Mouse (Mus musculus): ENCODE measurements around the gene Gm45140.

Gene Gm45140

DNA sequence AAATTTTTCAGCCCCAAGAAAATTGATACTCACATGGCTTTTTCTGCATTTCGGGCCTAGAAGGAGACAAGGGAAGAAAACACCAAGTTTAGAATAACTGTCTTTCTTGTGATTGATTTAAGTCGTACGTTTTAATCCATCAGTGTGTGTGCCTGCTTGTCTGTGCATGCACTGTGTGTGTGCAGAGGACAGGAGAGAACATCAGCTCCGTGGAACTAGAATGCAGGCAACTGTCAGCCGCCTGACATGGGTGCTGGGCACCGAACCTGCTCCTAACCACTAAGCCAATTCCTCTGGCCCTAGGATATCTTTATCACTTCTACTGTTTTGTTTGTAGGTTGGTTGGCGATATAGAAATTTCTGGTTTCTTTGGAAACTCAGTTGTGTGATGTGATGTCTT is at the start of gene Gm45140:
Gene Gm45140 (minus strand): TSS at position 101 of the 400 bp plus-strand sequence.
- no peak for DNase-seq (ENCODE audit: low spot score)

DNA sequence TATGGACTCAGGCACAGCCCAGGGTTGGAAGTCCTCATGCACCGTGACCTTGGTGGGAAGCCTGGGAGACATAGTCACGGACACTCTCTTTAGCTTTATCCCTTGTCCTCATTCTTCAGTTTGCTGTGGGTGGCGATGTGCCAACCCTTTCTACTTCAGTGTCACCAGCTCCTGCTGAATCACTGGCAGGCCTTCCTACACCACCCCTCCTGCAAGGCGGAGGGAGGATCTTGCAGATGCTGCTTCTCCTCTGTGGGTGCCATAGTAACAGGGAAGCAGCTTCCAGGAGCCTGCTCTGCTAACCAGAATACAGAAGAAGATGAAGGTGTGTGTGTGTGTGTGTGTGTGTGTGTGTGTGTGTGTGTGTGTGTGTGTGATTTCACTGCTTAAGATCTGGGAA is 47.2 kb upstream of the Gm45140 start:
- no peak for DNase-seq (ENCODE audit: low spot score)

DNA sequence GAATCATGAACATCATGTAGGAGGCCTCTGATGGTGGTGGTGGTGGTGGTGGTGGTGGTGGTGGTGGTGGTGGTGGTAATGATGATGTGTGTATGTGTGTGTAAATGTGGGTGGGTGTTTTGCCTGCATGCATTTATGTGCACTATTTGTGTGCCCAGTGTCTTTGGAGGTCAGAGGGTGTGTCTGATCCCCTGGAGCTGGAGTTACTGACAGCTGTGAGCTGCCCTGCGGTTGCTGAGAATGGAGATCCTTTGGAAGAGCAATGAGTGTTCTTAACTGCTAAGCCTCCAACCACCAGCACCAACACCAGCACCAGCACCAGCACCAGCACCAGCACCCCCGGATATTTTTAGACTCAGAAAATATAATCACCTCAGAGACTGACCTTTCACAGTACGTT is 46.6 kb upstream of the Gm45140 start:
- DNase-seq (ENCODE audit: low spot score) = no peak

DNA sequence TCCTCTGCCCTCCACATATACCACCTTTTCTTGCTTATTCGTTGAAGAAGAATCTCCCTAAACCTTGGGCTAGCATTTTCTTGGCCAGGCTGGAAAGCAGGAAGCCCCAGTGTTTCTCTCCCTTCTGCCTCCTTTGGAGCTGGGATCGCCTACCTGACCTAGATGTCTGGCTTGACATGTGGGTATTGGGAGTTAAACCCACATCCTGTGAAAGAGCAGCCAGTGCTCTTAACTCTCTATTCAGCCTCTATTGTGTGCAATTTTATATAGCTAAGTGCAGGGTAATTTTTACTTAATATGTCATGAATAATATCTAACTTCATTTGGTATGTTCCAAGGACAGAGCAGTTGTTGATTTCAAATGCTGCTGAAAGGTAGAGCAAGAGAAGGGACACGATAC is 44.0 kb upstream of the Gm45140 start:
- DNase-seq (ENCODE audit: low spot score) = no peak

DNA sequence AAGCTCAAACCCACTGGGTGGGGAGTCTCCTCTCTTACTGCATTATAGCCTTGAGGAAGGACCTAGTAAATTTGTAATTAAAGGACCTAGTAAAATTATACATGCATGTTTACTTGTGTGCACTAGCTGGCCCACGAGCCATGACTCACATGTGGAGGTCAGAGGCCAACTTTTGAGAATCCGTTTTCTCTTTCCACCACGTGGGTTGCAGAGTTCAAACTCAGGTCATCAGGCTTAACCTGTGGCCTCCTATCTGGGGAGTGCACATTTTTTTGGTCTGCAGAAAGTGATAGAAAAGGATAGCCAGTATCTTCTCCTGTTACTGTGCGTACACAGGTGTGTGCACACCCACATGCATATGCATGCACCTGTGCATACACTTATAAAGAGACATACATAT is 43.4 kb upstream of the Gm45140 start:
- DNase-seq (ENCODE audit: low spot score) = no peak

DNA sequence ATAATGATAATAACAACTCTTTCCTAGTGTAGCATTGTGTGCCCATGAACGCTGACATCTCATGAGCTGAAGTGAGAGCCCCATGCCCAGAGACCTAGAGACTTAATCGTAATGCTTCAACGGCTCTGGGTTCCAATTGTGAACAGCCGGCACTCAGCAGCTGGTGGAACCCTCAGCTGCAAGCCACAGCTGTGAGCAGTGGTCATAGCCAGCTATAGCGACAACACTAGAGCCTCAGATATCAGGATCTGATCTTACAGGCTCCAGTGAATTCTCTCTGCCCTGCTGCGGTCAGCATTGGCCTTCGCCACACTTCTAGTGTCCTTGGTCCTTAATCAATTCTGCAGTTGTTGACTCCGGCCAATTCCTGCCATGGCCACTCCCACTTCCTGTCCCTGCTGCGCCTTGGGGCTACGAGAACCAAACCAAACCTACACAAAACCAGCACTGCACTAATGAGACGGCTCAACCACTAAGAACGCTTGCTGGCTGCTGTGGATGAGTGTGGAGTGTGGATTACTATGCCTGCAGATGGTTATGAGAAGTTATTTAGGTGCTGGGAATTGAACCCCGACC is 40.6 kb upstream of the Gm45140 start:
- peak; percentile 44 for DNase-seq (ENCODE audit: low spot score)

DNA sequence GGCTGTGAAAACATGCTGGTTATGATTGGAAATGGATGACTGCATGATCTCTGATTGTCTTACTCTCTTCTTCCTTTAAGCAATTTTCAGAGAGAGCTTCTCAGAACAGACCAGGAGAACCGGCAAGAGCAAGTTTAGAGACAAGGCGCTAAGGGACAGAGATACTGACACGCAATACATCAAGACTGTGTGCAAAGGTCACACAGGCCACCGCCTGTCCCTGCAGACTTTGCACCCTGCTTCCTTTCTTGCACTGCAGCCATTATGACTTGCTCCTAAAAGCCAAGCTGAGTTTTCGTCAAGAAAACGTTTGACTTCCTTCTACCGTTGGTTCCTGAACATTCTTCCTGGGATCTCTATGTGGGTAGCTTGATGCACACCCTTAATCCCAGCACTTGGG is 40.0 kb upstream of the Gm45140 start:
- no peak for DNase-seq (ENCODE audit: low spot score)

DNA sequence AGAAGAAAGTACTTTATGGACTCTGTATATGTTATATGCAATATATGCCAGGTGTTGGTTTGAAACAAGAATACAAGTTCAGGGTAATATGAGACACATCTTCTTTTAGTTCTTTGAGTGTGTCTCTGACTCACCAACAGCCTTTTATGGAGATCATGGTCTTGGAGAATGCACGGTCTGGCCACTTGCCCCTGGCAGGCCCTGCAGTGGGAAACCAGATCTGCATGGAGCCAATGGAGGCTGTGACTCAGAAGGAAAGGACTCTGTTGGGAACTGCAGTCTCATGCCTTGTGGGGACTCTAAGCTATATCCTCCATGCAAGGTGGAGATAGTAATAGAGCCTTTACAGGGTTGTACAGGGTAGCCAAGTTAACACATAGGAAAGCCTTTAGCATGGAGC is 39.5 kb upstream of the Gm45140 start:
- no peak for DNase-seq (ENCODE audit: low spot score)

DNA sequence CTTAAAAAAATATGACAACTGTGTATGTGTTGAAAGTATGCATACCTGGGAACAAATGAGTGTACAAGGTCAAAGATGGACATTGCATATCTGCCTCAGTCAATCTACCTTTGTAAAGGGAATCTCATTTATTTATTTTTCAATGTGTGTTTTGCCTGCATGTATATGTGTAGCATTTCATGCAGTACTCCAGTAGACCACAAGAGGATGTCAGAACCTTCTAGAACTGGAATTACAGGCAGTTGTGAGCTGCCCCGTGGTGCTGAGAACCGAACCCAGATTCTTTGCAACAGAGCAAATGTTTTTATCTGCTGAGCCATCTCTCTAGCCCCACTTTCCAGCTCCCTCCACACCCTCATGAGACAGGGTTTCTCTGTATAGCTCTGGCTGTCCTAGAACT is 38.4 kb upstream of the Gm45140 start:
- DNase-seq (ENCODE audit: low spot score) = no peak

DNA sequence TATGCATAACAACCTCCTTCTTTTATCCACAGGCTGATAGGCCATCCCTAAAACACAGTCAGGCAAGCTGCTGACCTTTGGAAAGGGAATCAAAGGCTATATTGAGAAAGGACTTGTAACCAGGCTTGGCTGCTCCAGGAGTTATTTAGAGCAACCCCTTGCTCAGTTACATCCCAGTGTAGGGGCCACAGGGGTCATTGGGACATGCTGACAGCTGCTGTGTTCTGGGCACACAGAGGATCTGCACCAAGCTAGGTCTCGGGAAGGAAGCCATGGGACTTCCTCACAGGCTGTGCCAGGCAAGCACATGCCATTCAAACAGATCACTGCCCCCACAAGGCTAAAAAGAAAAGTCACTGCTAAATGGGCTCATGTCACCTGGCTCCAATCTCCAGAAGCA is 37.5 kb upstream of the Gm45140 start:
- DNase-seq (ENCODE audit: low spot score) = no peak

DNA sequence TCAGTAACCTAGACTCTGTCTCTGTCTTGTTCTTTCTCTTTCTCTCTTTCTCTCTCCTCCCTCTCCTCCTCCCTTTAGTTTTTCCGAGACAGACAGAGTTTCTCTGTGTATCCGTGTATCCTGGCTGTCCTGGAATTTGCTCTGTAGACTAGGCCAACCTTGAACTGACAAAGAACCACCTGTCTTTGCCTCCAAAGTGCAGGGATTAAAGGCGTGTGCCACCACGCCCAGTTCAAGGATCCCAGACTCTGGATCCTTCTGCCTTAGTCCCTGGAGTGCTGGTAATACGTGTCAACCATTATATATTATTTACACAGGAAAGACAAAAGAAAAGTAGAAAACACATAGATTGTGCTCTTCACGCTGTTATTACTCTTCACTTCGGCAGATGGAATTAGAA is 35.6 kb upstream of the Gm45140 start:
- DNase-seq (ENCODE audit: low spot score) = no peak

DNA sequence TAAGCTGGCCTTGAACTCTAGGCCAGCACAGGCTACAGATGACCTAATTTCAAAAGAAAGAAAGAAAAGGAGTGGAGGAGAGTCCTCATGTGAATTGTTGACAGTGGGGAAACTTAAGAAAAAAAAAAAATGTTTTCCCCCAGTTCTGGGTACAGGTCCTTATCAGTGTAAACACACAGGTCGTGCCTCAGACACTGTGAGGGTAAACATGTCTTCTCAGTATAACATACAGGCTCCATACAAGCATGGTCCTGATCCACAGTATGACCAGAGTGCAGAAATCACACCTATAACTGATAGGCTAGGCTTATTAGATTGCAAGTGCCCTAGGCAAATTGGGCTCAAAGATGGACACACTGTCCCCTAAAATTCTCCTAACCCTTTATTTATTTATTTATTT is 34.8 kb upstream of the Gm45140 start:
- DNase-seq (ENCODE audit: low spot score) = no peak

DNA sequence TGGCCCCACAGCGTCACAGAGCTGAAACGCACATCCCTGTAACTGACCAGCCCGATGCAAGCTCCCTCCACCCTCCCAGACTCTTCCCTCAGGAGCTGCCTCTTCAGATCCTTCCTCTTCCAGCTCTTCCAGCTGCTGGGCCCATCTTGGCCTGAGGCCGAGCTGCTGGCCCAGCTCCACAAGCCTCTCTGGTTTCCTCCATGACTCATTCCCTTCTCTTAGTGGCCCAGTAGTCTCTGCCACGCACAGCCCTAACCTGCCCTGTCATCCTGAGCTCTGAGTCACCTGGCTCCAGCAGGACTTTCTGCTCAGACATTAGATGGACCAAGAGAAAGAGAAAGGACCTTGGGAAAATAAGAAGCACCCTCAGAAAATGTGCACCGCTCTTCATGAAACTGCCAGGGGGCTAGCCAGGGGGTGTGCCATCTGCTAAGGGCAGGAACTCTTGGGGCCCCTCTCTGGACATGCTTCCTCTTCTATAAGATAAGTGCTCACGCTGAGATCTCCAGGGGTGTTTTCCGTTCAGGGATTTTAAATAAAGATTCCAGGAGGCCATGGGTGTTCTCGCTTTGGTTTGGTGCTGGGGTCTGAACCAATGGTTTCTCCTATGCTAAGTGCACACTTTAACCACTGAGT is 33.4 kb upstream of the Gm45140 start:
- DNase-seq (ENCODE audit: low spot score) = peak; percentile 48

DNA sequence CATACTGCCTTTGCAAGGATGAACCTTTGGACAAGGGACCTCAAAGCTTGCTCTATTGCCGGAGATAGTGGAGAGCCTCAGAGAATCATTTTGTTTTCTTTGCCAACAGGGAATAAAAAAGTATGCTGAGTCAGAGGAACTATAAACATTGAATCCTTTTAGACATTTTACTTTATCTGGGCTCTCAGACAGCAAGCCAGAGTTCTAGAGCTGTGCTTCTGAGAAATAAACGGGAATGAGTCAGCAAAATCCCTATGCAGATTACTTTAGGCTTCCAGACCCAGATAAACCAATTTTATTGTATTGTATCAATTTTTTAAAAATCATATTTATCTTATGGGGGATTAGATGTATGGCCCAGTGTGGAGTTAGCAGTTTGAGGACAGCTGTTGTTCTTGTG is 31.7 kb upstream of the Gm45140 start:
- no peak for DNase-seq (ENCODE audit: low spot score)

DNA sequence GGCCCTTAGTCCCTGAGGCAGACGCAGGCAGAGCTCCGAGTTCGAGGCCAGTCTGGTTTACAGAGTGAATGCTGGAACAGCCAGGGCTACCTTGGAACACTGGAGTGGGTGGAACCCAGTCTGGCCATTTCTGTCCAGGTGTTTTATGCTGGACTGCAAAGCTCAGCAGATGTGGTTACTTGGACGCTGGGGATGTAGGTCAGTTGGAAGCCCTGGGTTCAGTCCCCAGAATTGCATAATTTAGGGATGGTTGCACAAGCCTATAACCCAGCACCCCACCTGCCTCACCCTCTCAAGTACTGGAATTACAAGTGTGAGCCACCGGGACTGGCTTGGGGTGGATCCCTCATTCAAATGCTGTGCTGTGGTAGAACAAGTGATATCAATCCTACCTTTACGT is 30.6 kb upstream of the Gm45140 start:
- DNase-seq (ENCODE audit: low spot score) = no peak

DNA sequence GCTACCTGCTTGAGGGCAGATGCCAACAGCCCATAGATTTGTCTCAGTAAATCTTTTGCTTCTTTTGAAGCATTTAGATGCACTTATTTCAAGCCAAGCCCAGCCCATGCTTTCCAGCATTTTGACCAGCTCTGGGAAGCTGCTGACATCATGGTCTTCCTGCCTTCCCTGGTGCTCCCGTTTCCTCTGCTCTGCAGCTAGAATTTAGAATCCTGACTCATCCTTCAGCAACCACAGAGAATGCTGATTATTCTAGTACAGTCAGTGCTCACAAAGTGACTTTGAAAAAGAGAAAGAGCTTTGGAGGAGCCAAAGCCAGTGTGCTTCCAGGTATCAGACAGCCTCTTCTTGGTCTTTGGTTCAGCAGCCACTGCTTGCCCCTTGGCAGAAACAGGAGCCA is 21.5 kb upstream of the Gm45140 start:
- no peak for DNase-seq (ENCODE audit: low spot score)

DNA sequence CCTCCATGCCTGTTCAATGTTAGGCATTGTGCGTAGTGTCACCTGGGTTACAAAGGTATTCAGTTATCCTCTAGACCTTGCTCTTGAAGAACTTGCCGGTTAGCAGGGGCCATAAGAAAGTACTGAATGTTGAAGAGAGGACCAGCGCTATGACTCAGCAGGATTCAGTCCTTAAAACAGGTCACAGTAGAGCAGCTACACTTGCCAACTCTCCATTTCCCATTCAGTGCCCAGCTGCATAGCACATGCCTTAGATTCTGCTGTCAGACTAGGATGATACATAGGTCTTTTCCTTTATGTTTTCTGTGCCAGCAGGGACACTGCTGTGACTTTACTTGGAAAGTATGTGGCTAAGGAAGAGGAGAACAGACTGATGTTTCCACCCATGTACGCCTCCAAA is 17.9 kb upstream of the Gm45140 start:
- DNase-seq (ENCODE audit: low spot score) = no peak

DNA sequence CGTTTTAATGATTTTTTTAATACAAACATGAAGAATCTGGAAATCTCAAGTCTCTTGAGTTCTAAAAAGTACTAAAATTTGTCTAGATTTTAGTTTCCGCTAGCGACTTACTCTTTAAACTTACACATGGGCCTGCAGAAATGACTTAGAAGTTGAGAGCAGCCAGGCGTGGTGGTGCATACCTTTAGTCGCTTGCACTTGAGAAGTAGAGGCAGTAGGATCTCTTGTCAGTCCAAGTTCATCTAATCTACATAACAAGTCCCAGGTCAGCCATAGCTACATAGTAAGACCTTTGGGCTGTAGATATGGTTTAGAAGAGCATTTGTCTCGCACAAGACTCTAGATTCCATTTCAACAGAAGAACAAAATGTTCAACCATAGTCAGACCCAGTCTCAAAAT is 16.3 kb upstream of the Gm45140 start:
- no peak for DNase-seq (ENCODE audit: low spot score)

DNA sequence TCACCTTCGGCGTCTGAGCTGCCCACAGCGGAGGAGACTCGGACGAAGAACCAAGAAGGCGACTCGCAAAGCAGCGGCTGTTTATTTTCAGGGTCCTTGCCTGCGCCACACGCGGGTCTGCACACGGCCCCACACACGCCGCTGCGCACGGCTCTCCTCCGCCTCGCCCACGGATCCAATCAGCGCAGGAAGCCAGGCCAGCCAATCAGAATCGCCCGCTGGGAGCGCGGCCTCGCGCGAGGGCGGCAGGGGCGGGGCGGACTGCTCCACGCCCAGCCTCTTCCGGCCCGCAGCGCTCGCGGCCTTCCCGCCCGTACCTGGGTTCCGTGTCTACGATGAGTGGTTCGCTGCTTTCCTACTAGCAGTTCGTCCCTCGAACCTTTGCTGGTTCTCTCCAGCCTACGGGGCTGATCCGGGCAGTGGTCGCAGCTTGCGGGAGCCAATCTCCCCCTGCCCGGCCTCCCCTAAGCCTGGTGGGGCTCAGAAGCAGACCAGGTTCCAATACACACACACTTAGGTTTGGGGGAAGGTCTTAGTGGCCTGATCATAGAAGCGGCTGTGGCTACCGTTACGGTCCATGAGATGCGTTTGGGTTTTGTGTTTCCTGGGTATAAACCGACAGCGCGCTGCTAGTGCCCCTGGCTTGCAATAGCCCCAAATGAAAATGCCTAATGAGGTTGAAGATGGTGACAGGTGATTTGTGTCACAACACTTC is 15.5 kb upstream of the Gm45140 start, which contains the start of gene Cnbp:
Gene Cnbp (minus strand): TSS at position 207 of the 715 bp plus-strand sequence.
- DNase-seq (ENCODE audit: low spot score) = peak; percentile 98

DNA sequence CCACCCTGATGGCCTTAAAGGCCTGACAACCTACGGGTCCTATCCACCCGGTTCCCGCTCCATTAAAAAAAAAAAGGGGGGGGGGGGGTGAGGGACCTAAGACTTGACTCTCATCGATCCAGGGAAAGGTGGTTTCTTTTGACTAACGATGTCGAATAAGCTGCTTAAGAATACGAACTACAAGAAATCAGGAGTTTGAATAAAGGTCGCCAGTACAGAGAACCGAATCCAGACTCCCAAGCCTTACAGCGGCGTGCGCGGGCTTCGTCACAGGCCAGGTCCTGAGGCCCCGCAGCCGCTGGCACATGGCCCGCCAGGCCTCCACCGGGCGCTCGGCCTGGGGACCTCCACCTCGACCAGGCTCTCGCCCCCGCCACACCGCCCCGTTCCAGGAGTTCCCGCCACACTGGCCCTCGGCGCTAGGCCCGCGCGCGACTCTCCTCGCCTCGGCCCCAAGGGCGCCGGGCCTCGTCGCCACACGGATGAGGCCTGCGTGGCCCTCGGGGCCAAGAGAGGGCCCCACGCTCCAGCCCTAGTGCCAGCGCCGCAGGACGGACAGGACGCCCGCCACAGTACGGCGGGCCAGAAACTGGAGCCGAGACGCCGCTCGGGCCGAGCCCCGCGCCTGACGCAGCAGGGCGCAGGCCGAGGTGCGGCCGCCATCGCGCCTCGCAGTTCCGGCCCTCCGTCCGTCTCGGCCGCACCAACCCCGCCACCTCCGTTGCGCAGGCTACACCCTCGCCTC is 14.7 kb upstream of the Gm45140 start:
- peak; percentile 83 for DNase-seq (ENCODE audit: low spot score)

DNA sequence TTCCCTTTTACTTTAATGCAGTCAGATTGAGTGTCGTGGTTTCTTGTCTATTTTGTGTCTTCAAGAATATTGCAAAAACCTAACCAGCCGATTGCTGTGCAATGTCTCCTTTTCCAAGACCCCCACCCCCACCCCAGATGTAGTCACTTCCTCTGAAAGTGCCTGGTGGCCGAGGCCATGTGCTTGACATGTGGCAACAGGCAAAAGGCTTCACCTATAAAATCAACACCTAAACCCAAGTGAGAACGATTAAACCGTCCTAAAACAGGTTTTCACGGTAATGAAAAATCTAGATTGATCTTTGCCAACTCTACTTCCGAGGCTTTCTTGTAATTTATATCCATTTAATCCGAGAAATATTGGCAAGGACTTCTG is 14.2 kb upstream of the Gm45140 start:
- DNase-seq (ENCODE audit: low spot score) = no peak

DNA sequence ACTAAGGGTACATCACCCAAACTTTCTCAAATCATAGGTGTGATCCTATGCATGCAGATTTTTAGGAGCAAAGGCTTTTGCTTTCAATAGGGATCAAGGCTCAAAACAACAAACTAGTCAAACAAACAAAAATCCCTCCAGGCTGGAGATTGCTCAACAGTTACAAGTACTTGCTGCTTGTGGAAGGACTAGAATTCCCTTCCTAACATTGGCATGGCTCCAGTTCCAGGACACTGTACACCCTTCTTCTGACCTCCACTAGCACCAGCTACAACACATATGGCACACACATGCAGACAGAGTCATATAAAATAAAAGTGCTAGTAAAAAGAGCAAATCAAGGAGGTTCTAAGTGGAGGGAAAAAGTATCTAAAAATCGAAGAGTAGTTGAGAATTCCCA is 11.2 kb upstream of the Gm45140 start:
- no peak for DNase-seq (ENCODE audit: low spot score)

All from testis, postnatal 14 days (tissue).